In genomic region chrX:170010581-170011528, GRCm38 (mm10) we compare ENCODE assay signal across 8 mouse cellular contexts. TPM values are rescaled to one million over a fixed set of nuclear protein-coding genes. Genes with fewer than 3 reads are reported as not detected.
A peak's percentile ranks its signal among the peaks of the same experiment; 100 is the strongest.
DNase-seq lines count a peak whose midpoint lies in the region; ATAC-seq and TF ChIP-seq lines count a peak whose summit lies in the region.
"Not testable (repeated sequence)": the region's sequence is repeated elsewhere in the genome, so short reads cannot be mapped to it uniquely, and the experiment has no call there.

No protein-coding gene starts in this region.

- peaks cover 13% of the 10 kb centered on the region; the same call in 1 of the 2 replicates for H3K79me2 ChIP-seq in macrophage (ENCODE audit: inconsistent target)

- peak; percentile 86 for DNase-seq in ES-E14 (ENCODE audit: low read depth, low spot score)
- peak; percentile 76 to 79 for DNase-seq in cerebellum, adult 2 months
- peak; percentile 31 for DNase-seq in forebrain, embryonic 14.5 days (ENCODE audit: low spot score)
- peak; percentile 88 for DNase-seq in layer of hippocampus, adult 9-11 months
- peak; percentile 84 for DNase-seq in retina, embryonic 14.5 days (ENCODE audit: low spot score)
- DNase-seq in thymus, postnatal 4 days = peak; percentile 77

- not testable (repeated sequence) for TF ChIP-seq CTCF in cerebellum, adult 2 months (IDR thresholded peaks at IDR 0.05; ENCODE audit: borderline replicate concordance, insufficient read depth, low read depth, low read length)

- peak; percentile 2 for ATAC-seq in forebrain, embryonic 14.5 days
- peak; percentile 8 to 34 for ATAC-seq in hematopoietic stem cell, adult 5-6 weeks (replicated peaks in 1 of 2; ENCODE audit: insufficient read depth in 1 of 2, low FRiP score in 2 of 2, low TSS enrichment in 1 of 2, low read depth in 1 of 2, poor library complexity in 2 of 2, severe bottlenecking in 2 of 2)

- H3K36me3 ChIP-seq in ES-E14 (ENCODE audit: control insufficient read depth, insufficient read depth, low read length, poor library complexity, severe bottlenecking) = peaks cover 19% of the 10 kb centered on the region
- peaks cover 21% of the 10 kb centered on the region for H3K36me3 ChIP-seq in forebrain, embryonic 14.5 days (ENCODE audit: control insufficient read depth, insufficient read depth, low read length)
- H3K36me3 ChIP-seq in macrophage (ENCODE audit: inconsistent target) = peaks cover 15% of the 10 kb centered on the region; the same call in 1 of the 2 replicates

- peak overlapping the region; percentile 75 for H3K9ac ChIP-seq in ES-E14 (ENCODE audit: insufficient read depth, low read depth, low read length, poor library complexity, severe bottlenecking)
- H3K9ac ChIP-seq in forebrain, embryonic 14.5 days (ENCODE audit: low read length) = not testable (repeated sequence)

- H3K4me3 ChIP-seq in ES-E14 (ENCODE audit: insufficient read depth in 1 of 2, low read depth in 1 of 2, low read length in 2 of 2, poor library complexity in 1 of 2, severe bottlenecking in 1 of 2) (peak overlapping the region; percentile 58 to 61), macrophage (ENCODE audit: inconsistent target) (peak overlapping the region; percentile 6; the same call in 1 of the 2 replicates)
- not testable (repeated sequence) for H3K4me3 ChIP-seq in cerebellum, adult 2 months (replicated peaks; ENCODE audit: insufficient read depth, low read depth, low read length)
- peak overlapping the region; percentile 5 for H3K4me3 ChIP-seq in forebrain, embryonic 14.5 days (ENCODE audit: low read depth, low read length)

- H3K27ac ChIP-seq in ES-E14 (ENCODE audit: insufficient read depth, low read depth, low read length, poor library complexity, severe bottlenecking) = peak overlapping the region; percentile 72
- H3K27ac ChIP-seq in cerebellum, adult 2 months (ENCODE audit: insufficient read depth, low read length); macrophage: not testable (repeated sequence)
- peak overlapping the region; percentile 2 for H3K27ac ChIP-seq in forebrain, embryonic 14.5 days (ENCODE audit: low read depth, low read length)

- WGBS in cerebellum, adult 2 months = 83% methylated on average over 97 of the region's 97 CpGs
- 87% methylated on average over 97 of the region's 97 CpGs for WGBS in forebrain, embryonic 14.5 days
- WGBS in macrophage (ENCODE audit: missing documents) = 90% methylated on average over 97 of the region's 97 CpGs

- H3K9me3 ChIP-seq in ES-E14 (ENCODE audit: control insufficient read depth, insufficient read depth, low read depth, low read length) = not testable (repeated sequence)
- peaks cover 30% of the 10 kb centered on the region for H3K9me3 ChIP-seq in forebrain, embryonic 14.5 days (replicated peaks; ENCODE audit: control insufficient read depth, low read length)

- peak overlapping the region; percentile 23 for H3K4me2 ChIP-seq in forebrain, embryonic 14.5 days (ENCODE audit: low read length)

- TF ChIP-seq POLR2A in cerebellum, adult 2 months (IDR thresholded peaks at IDR 0.05; ENCODE audit: borderline replicate concordance, insufficient read depth, low read length) = not testable (repeated sequence)

- peaks cover 9 to 14% of the 10 kb centered on the region in 2 experiments for H3K4me1 ChIP-seq in ES-E14 (ENCODE audit: control insufficient read depth in 2 of 2, insufficient read depth in 2 of 2, low read length in 2 of 2, poor library complexity in 1 of 2)
- not testable (repeated sequence) for H3K4me1 ChIP-seq in cerebellum, adult 2 months (ENCODE audit: control insufficient read depth, insufficient read depth, low read length); forebrain, embryonic 14.5 days (ENCODE audit: control insufficient read depth, insufficient read depth, low read length)

- not testable (repeated sequence) for H3K27me3 ChIP-seq in cerebellum, adult 2 months (ENCODE audit: control insufficient read depth, insufficient read depth, low read length); forebrain, embryonic 14.5 days (replicated peaks; ENCODE audit: control insufficient read depth, insufficient read depth, low read length)

- in situ Hi-C loops in ES-E14 (cut with MboI; ENCODE audit: low sequenced_read_pairs in 2 of 2, unreplicated experiment in 2 of 2) = not testable (repeated sequence)

RNA-seq across cellular contexts. Expression of gene Gm21887, which starts 1.4 kb away (rescaled TPM):
- 165 and 322 TPM in 2 replicates for total RNA-seq in ES-E14 (2012; rRNA removed)
- 648 and 794 TPM in 2 replicates for polyA plus RNA-seq in cerebellum, adult 2 months (2012; rRNA removed)
- 77.4 and 108 TPM in 2 replicates for polyA plus RNA-seq in forebrain, embryonic 14.5 days (2014; fragmentation: Nextera tagmentation; extraction: Ambion mirVana)
- 167 and 207 TPM in 2 replicates for total RNA-seq in hematopoietic stem cell, adult 5-6 weeks (2017)
- total RNA-seq in macrophage (2018; cell fraction: chromatin; rRNA removed) = 1,000 to 10,000 TPM in 16 of 26 experiments, 100 to 1,000 TPM in 10; 644 to 7,809 (median 1,101) TPM
- 100 to 1,000 TPM in 1 of 26 experiments, 10 to 100 TPM in 25; 11.8 to 160 (median 27.3) TPM for total RNA-seq in macrophage (2018; cell fraction: cytosol; rRNA removed)
- 1,000 to 10,000 TPM in 5 of 26 experiments, 100 to 1,000 TPM in 20, 10 to 100 TPM in 1; 96.6 to 1,945 (median 481) TPM for total RNA-seq in macrophage (2018; cell fraction: nucleus; rRNA removed)
- 45.5 to 114 TPM (median 105 TPM) in 3 replicates for polyA plus RNA-seq in macrophage (2018)

Comparison
In these comparisons a context has a peak if more than half of its experiments do, and no peak if none do; other contexts are left out.
1. DNase-seq: peak in every context shown above with its lines; median percentile 88 in layer of hippocampus, adult 9-11 months; 86 in ES-E14; 84 in retina, embryonic 14.5 days; 78 in cerebellum, adult 2 months; 77 in thymus, postnatal 4 days; 31 in forebrain, embryonic 14.5 days.